Mouse (Mus musculus) gastrocnemius, postnatal 14 days (tissue): Measurements from ENCODE around the gene AL732309.1. TPM values are rescaled to one million over a fixed set of nuclear protein-coding genes. Genes with fewer than 3 reads are reported as not detected.
A peak's percentile ranks its signal among the peaks of the same experiment; 100 is the strongest.

Source experiments
- DNase-seq: peaks from one replicate; pipeline ENCODE4 v3.0.0; 2021; ENCODE audit warnings: mixed read lengths
- intact Hi-C: fragments of 180-260 bp; cut with DNase I; formaldehyde crosslinking; loops from one replicate; pipeline ENCODE4 v1.15.1; 2025; ENCODE audit warnings: low total_unique reads
- long read RNA-seq, 2 experiments: library from polyadenylated mRNA; stranded (forward); transcript quantifications; one replicate each; pipeline ENCODE4 v2.0.0; 2021
- total RNA-seq, 2 experiments: library from RNA; stranded (reverse); gene quantifications; 2 replicates each; pipeline ENCODE4 v1.2.3; 2021

Gene AL732309.1
- 1 to 10 TPM in 1 of 2 experiments, not detected in 1; 1.5 TPM for total RNA-seq
- long read RNA-seq, experiment 1, partial matches to known transcripts: 0 of 1 reads
- long read RNA-seq, experiment 1, other reads (novel, unspliced or antisense): 0 of 1 reads
- long read RNA-seq, experiment 2, partial matches to known transcripts: 0 of 4 reads
- long read RNA-seq, experiment 2, other reads (novel, unspliced or antisense): 0 of 4 reads

- no peak for DNase-seq
- intact Hi-C loops: loop anchor here (10.0 kb wide), 1 partner anchor 52 kb away; the partner anchor contains the start of gene Tor4a
Observed at GRCm38 (mm10) chr2:25246183-25247072, at the start of gene AL732309.1. AL732309.1 (minus strand) TSS chr2:25246863.

- intact Hi-C loops: no loop called here
- no peak for DNase-seq
Observed at GRCm38 (mm10) chr2:25293706-25294105, 47.0 kb upstream of the AL732309.1 start.

GRCm38 (mm10) chr2:25292856-25293255 lies 46.2 kb upstream of the AL732309.1 start:
- peak; percentile 77 for DNase-seq
- intact Hi-C loops: no loop called here

GRCm38 (mm10) chr2:25292054-25292544 lies 45.4 kb upstream of the AL732309.1 start:
- intact Hi-C loops: no loop called here
- DNase-seq: peak; percentile 40

- intact Hi-C loops: no loop called here
- no peak for DNase-seq
Observed at GRCm38 (mm10) chr2:25291184-25292053, 44.8 kb upstream of the AL732309.1 start.

GRCm38 (mm10) chr2:25290816-25291130 lies 44.1 kb upstream of the AL732309.1 start:
- no peak for DNase-seq
- intact Hi-C loops: no loop called here

- intact Hi-C loops: no loop called here
- DNase-seq: no peak
Observed at GRCm38 (mm10) chr2:25290101-25290815, 43.6 kb upstream of the AL732309.1 start.

GRCm38 (mm10) chr2:25289651-25290050 lies 43.0 kb upstream of the AL732309.1 start, which contains the start of gene Lrrc26:
Lrrc26 (plus strand) TSS chr2:25289915.
- intact Hi-C loops: no loop called here
- DNase-seq: no peak

- intact Hi-C loops: no loop called here
- no peak for DNase-seq
Observed at GRCm38 (mm10) chr2:25288734-25289345, 42.2 kb upstream of the AL732309.1 start.

GRCm38 (mm10) chr2:25287927-25288649 lies 41.4 kb upstream of the AL732309.1 start, which contains the start of gene Tmem210:
Tmem210 (plus strand) TSS chr2:25288145.
- no peak for DNase-seq
- intact Hi-C loops: no loop called here

- intact Hi-C loops: no loop called here
- no peak for DNase-seq
Observed at GRCm38 (mm10) chr2:25286837-25287636, 40.4 kb upstream of the AL732309.1 start.

- intact Hi-C loops: no loop called here
- DNase-seq: no peak
Observed at GRCm38 (mm10) chr2:25286314-25286713, 39.7 kb upstream of the AL732309.1 start.

GRCm38 (mm10) chr2:25285551-25285950 lies 38.9 kb upstream of the AL732309.1 start:
- DNase-seq: no peak
- intact Hi-C loops: no loop called here

GRCm38 (mm10) chr2:25278928-25279882 lies 32.5 kb upstream of the AL732309.1 start:
- intact Hi-C loops: no loop called here
- peak; percentile 74 for DNase-seq

GRCm38 (mm10) chr2:25273010-25273409 lies 26.3 kb upstream of the AL732309.1 start:
- DNase-seq: no peak
- intact Hi-C loops: no loop called here

GRCm38 (mm10) chr2:25272515-25272914 lies 25.9 kb upstream of the AL732309.1 start:
- no peak for DNase-seq

More at GRCm38 (mm10) chr2:25272515-25272914, 25.9 kb upstream of the AL732309.1 start:
- intact Hi-C loops: no loop called here
